Mouse (Mus musculus) myocyte (in vitro differentiated cells): Measurements from ENCODE around the gene Nfya. TPM values are rescaled to one million over a fixed set of nuclear protein-coding genes. Genes with fewer than 3 reads are reported as not detected.
A peak's percentile ranks its signal among the peaks of the same experiment; 100 is the strongest.

Experiments used
- H3K27me3 ChIP-seq: one replicate; pipeline ENCODE4 v1.6.1; 2011; ENCODE audit not compliant: control insufficient read depth, insufficient read depth, insufficient read length
- H3K36me3 ChIP-seq: one replicate; pipeline ENCODE4 v1.6.1; 2011; ENCODE audit not compliant: control insufficient read depth, insufficient read depth
- H3K4me2 ChIP-seq: one replicate; pipeline ENCODE4 v1.6.1; 2011; ENCODE audit warnings: low read depth, control low read depth
- H3K4me3 ChIP-seq: one replicate; pipeline ENCODE4 v1.5.1; 2011; ENCODE audit warnings: mild to moderate bottlenecking, control low read depth, moderate library complexity
- H3K79me2 ChIP-seq: one replicate; pipeline ENCODE4 v1.6.1; 2011; ENCODE audit not compliant: control insufficient read depth, insufficient read depth
- H3ac ChIP-seq: one replicate; pipeline ENCODE4 v1.6.1; 2011; ENCODE audit not compliant: control insufficient read depth, insufficient read length
- CEBPB ChIP-seq: IDR thresholded peaks from 2 replicates; pipeline ENCODE4 v1.6.1; 2011; ENCODE audit warnings: mild to moderate bottlenecking, moderate library complexity; ENCODE audit not compliant: poor library complexity, insufficient read depth, severe bottlenecking
- E2F4 ChIP-seq: IDR thresholded peaks from one replicate; pipeline ENCODE4 v1.6.1; 2011; ENCODE audit warnings: mild to moderate bottlenecking, control low read depth, moderate library complexity; ENCODE audit not compliant: insufficient read depth
- MAX ChIP-seq: IDR thresholded peaks from one replicate; pipeline ENCODE4 v1.6.1; 2011; ENCODE audit warnings: low read depth, mild to moderate bottlenecking, control low read depth
- MYOD1 ChIP-seq, 3 experiments: IDR thresholded peaks; one replicate each; pipeline ENCODE4 v1.6.1; 2011; ENCODE audit warnings: control low read depth in 2 of 3, low read depth in 2 of 3, mild to moderate bottlenecking in 2 of 3, moderate library complexity in 1 of 3; ENCODE audit not compliant: insufficient read length in 2 of 3, control insufficient read depth in 1 of 3
- MYOG ChIP-seq, 3 experiments: IDR thresholded peaks; one replicate each; pipeline ENCODE4 v1.6.1; 2011; ENCODE audit warnings: control low read depth in 2 of 3, low read depth in 2 of 3, mild to moderate bottlenecking in 2 of 3; ENCODE audit not compliant: insufficient read length in 2 of 3, control insufficient read depth in 1 of 3, insufficient read depth in 1 of 3
- POLR2A ChIP-seq: IDR thresholded peaks from one replicate; pipeline ENCODE4 v1.6.1; 2011; ENCODE audit warnings: low read depth, mild to moderate bottlenecking, control low read depth, moderate library complexity; ENCODE audit not compliant: insufficient read length
- POLR2AphosphoS2 ChIP-seq: IDR thresholded peaks from one replicate; pipeline ENCODE4 v1.6.1; 2011; ENCODE audit warnings: low read depth, control low read depth; ENCODE audit not compliant: insufficient read length
- REST ChIP-seq: IDR thresholded peaks from one replicate; pipeline ENCODE4 v1.6.1; 2011; ENCODE audit warnings: mild to moderate bottlenecking, control low read depth, moderate library complexity; ENCODE audit not compliant: insufficient read depth, insufficient read length
- SRF ChIP-seq: IDR thresholded peaks from one replicate; pipeline ENCODE4 v1.6.1; 2011; ENCODE audit warnings: low read depth; ENCODE audit not compliant: control insufficient read depth, insufficient read length
- TCF12 ChIP-seq: IDR thresholded peaks from one replicate; pipeline ENCODE4 v1.6.1; 2011; ENCODE audit warnings: mild to moderate bottlenecking, control low read depth; ENCODE audit not compliant: poor library complexity, insufficient read depth, severe bottlenecking
- TCF3 ChIP-seq: IDR thresholded peaks from one replicate; pipeline ENCODE4 v1.6.1; 2011; ENCODE audit warnings: low read depth, control low read depth; ENCODE audit not compliant: insufficient read length
- USF1 ChIP-seq: IDR thresholded peaks from one replicate; pipeline ENCODE4 v1.6.1; 2011; ENCODE audit warnings: low read depth, mild to moderate bottlenecking, control low read depth, moderate library complexity
- polyA plus RNA-seq: library from polyadenylated mRNA; unstranded; fragments of >200 nt; fragmentation: generic; extraction: Trizol; gene quantifications from one replicate; pipeline ENCODE4 v1.2.1, GENCODE M21; 2012; ENCODE audit warnings: missing spikeins

The Nfya gene
- polyA plus RNA-seq, 1 experiment: 17.0 TPM

GRCm38 (mm10) chr17:48425823-48426612, 16.3 kb upstream of the Nfya start:
- TF ChIP-seq POLR2AphosphoS2: no peak
- peak in 2 of 3 experiments; percentile 29 to 74 for TF ChIP-seq MYOD1 (IDR thresholded peaks at IDR 0.05; ENCODE audit: control insufficient read depth in 1 of 3, insufficient read length in 2 of 3, low read depth in 2 of 3)
- TF ChIP-seq TCF3: no peak
- peak in 2 of 3 experiments; percentile 10 to 68 for TF ChIP-seq MYOG (IDR thresholded peaks at IDR 0.05; ENCODE audit: control insufficient read depth in 1 of 3, insufficient read depth in 1 of 3, insufficient read length in 2 of 3, low read depth in 2 of 3)
- TF ChIP-seq USF1: no peak
- Histone ChIP-seq H3ac (no peak overlapping the region), H3K4me2 (peak overlapping the region; percentile 45), H3K36me3 (peaks cover 4% of the 10 kb centered on the region), H3K79me2 (peaks cover 8% of the 10 kb centered on the region), H3K27me3 (no peaks in the 10 kb centered on the region), H3K4me3 (no peak overlapping the region)

- H3K27me3 ChIP-seq: no peaks in the 10 kb centered on the region
- no peak for TF ChIP-seq MYOG (IDR thresholded peaks at IDR 0.05; ENCODE audit: control insufficient read depth in 1 of 3, insufficient read depth in 1 of 3, insufficient read length in 2 of 3, low read depth in 2 of 3)
- TF ChIP-seq SRF: no peak
- TF ChIP-seq TCF12: no peak
- no peak for TF ChIP-seq E2F4
- TF ChIP-seq CEBPB: no peak
- no peak for TF ChIP-seq POLR2AphosphoS2
- TF ChIP-seq TCF3: no peak
- TF ChIP-seq USF1: no peak
- no peak for TF ChIP-seq REST
- TF ChIP-seq MYOD1 (IDR thresholded peaks at IDR 0.05; ENCODE audit: control insufficient read depth in 1 of 3, insufficient read length in 2 of 3, low read depth in 2 of 3): no peak
- no peak for TF ChIP-seq POLR2A
- TF ChIP-seq MAX: no peak
- H3K4me2 ChIP-seq: no peak overlapping the region
- H3ac ChIP-seq: no peak overlapping the region
- H3K79me2 ChIP-seq: peaks cover 8% of the 10 kb centered on the region
- peaks cover 4% of the 10 kb centered on the region for H3K36me3 ChIP-seq
- no peak overlapping the region for H3K4me3 ChIP-seq
Measured at GRCm38 (mm10) chr17:48424237-48424636, 14.5 kb upstream of the Nfya start.

DNA sequence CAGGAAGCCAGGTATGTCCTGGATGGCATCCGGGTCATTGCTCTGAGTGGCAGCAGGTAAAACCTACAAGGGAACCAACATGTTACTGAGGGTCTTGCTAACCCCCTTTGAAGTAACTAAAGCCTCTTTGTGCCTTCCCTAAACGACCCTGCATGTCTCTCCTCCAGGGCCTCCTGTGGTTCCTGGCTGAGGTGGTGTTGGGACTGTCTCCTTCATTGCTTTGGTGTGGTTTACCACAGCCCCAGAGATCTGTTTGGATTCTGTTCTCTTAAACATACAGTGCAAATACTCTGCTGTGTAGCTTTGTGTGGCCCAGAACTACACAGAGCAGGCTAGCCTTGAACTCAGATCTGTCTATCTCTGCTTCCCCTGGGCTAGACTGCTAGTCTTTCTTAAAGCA, 9.9 kb upstream of the Nfya start:
- H3K4me2 ChIP-seq: no peak overlapping the region
- TF ChIP-seq REST (no peak), CEBPB (no peak), TCF3 (no peak), POLR2AphosphoS2 (no peak), MYOG (IDR thresholded peaks at IDR 0.05; ENCODE audit: control insufficient read depth in 1 of 3, insufficient read depth in 1 of 3, insufficient read length in 2 of 3, low read depth in 2 of 3) (no peak), TCF12 (no peak), MYOD1 (IDR thresholded peaks at IDR 0.05; ENCODE audit: control insufficient read depth in 1 of 3, insufficient read length in 2 of 3, low read depth in 2 of 3) (no peak), POLR2A (no peak), USF1 (no peak), SRF (no peak), E2F4 (no peak), MAX (no peak)
- no peaks in the 10 kb centered on the region for H3K27me3 ChIP-seq
- no peak overlapping the region for H3ac ChIP-seq
- peaks cover 20% of the 10 kb centered on the region for H3K36me3 ChIP-seq
- no peak overlapping the region for H3K4me3 ChIP-seq
- no peaks in the 10 kb centered on the region for H3K79me2 ChIP-seq

- no peak for TF ChIP-seq TCF3
- no peak for TF ChIP-seq SRF
- no peak for TF ChIP-seq POLR2A
- Histone ChIP-seq H3ac (no peak overlapping the region), H3K79me2 (no peaks in the 10 kb centered on the region), H3K4me3 (no peak overlapping the region), H3K36me3 (peaks cover 21% of the 10 kb centered on the region), H3K27me3 (no peaks in the 10 kb centered on the region), H3K4me2 (no peak overlapping the region)
Measured at GRCm38 (mm10) chr17:48418781-48419180, 9.1 kb upstream of the Nfya start.

- TF ChIP-seq SRF: no peak
- peak; percentile 21 for TF ChIP-seq POLR2AphosphoS2
- H3K4me2 ChIP-seq: no peak overlapping the region
- no peak overlapping the region for H3K4me3 ChIP-seq
- H3K36me3 ChIP-seq: peaks cover 21% of the 10 kb centered on the region
- H3ac ChIP-seq: no peak overlapping the region
- H3K79me2 ChIP-seq: no peaks in the 10 kb centered on the region
- H3K27me3 ChIP-seq: no peaks in the 10 kb centered on the region
Measured at GRCm38 (mm10) chr17:48418174-48418573, 8.5 kb upstream of the Nfya start.
